ENCODE assay signal across 9 mouse cellular contexts in genomic region chr6:126678961-126679360, GRCm38 (mm10). TPM values are rescaled to one million over a fixed set of nuclear protein-coding genes. Genes with fewer than 3 reads are reported as not detected.
DNase-seq lines count a peak whose midpoint lies in the region; TF ChIP-seq lines count a peak whose summit lies in the region.
"Had no signal": no experiment of that assay in that cellular context is flagged by ENCODE, and none has a peak within 500 bp of the region (broad histone marks: within the 10 kb centered on the region; RNA-seq: fewer than 3 reads in every experiment).

No protein-coding gene starts in this region.

- WGBS in kidney, adult 2 months = 69% methylated on average over 7 of the region's 7 CpGs

- no peak for TF ChIP-seq POLR2A in kidney, adult 2 months (IDR thresholded peaks at IDR 0.05; ENCODE audit: low read depth, low read length)

- TF ChIP-seq CTCF in kidney, adult 2 months (conservative IDR thresholded peaks at IDR 0.05; ENCODE audit: insufficient read depth, insufficient read length, low read depth, low read length) = no peak; the same call in 1 of the 2 replicates

- no peak overlapping the region for H3K4me3 ChIP-seq in kidney, adult 2 months (ENCODE audit: insufficient read depth, low read depth, low read length)
- H3K4me3 ChIP-seq: forebrain, embryonic 12.5 days; liver, embryonic 15.5 days had no signal

- H3K36me3 ChIP-seq in kidney, adult 2 months (ENCODE audit: control insufficient read depth, insufficient read depth, low read length) = no peaks in the 10 kb centered on the region
- H3K36me3 ChIP-seq: forebrain, embryonic 12.5 days; liver, embryonic 15.5 days had no signal

- no peaks in the 10 kb centered on the region for H3K27me3 ChIP-seq in kidney, adult 2 months (replicated peaks; ENCODE audit: control insufficient read depth, insufficient read depth, low read length)
- H3K27me3 ChIP-seq: liver, embryonic 15.5 days had no signal

- DNase-seq in kidney, adult 18-20 months = peak; percentile 17
- no peak for DNase-seq in kidney, adult 2 months
- DNase-seq in thymus, postnatal 25 days = peak; percentile 4
- no peak for DNase-seq in thymus, postnatal 14 days
- peak; percentile 52 to 55 for DNase-seq in cerebellum, postnatal 36 days
- no peak for DNase-seq in frontal cortex, postnatal 25 days (ENCODE audit: low spot score in 2 of 2)
- no peak for DNase-seq in right cerebral cortex, postnatal 10 days (ENCODE audit: low spot score in 2 of 2)

- no peak overlapping the region for H3K27ac ChIP-seq in kidney, adult 2 months (ENCODE audit: insufficient read depth, low read depth, low read length)
- H3K27ac ChIP-seq: forebrain, embryonic 12.5 days; liver, embryonic 15.5 days had no signal

- H3K4me1 ChIP-seq in kidney, adult 2 months (ENCODE audit: control insufficient read depth, insufficient read depth, low read length) = no peaks in the 10 kb centered on the region
- H3K4me1 ChIP-seq: forebrain, embryonic 12.5 days; liver, embryonic 15.5 days had no signal

RNA-seq across cellular contexts. Expression of gene Kcna1, which starts 32.8 kb away (rescaled TPM):
- 0.77 and 1.2 TPM in 2 replicates for polyA plus RNA-seq in kidney, adult 2 months (2012; rRNA removed)
- polyA plus RNA-seq: liver, embryonic 15.5 days had no signal

Comparison
In these comparisons a context has a peak if more than half of its experiments do, and no peak if none do; other contexts are left out.
1. DNase-seq: peak in kidney, adult 18-20 months (single experiment), thymus, postnatal 25 days (single experiment) and cerebellum, postnatal 36 days (2 of 2); none in kidney, adult 2 months (single experiment), thymus, postnatal 14 days (single experiment), frontal cortex, postnatal 25 days (0 of 2) and right cerebral cortex, postnatal 10 days (0 of 2).